Mouse (Mus musculus) Patski (cell line): ENCODE measurements around the gene Mllt10. TPM values are rescaled to one million over a fixed set of nuclear protein-coding genes. Genes with fewer than 3 reads are reported as not detected.

Experiments used
- ATAC-seq: fragments of 100-300 bp; one replicate; pipeline ENCODE4 v1.8.0; 2021
- CTCF ChIA-PET: fragments of 350-600 bp; sonication (Branson Sonifier 250); formaldehyde crosslinking; loops from one replicate; lab custom pipeline; 2022; ENCODE audit warnings: inconsistent platforms; lab: Charles Lee
- POLR2A ChIA-PET: fragments of 350-600 bp; sonication (Branson Sonifier 250); formaldehyde crosslinking; loops from one replicate; lab custom pipeline; 2022; ENCODE audit warnings: antibody characterized with exemption, inconsistent platforms; lab: Charles Lee
- DNase-seq: peaks from one replicate; pipeline ENCODE4 v3.0.0-alpha.2; 2011; ENCODE audit warnings: low read depth, low spot score
- H3K27me3 ChIP-seq: fragments of 371-371 bp; one replicate; pipeline ENCODE4 v1.5.1; 2021
- CTCF ChIP-seq: fragments of 100-300 bp; IDR thresholded peaks from one replicate; pipeline ENCODE4 v1.5.1; 2021
- in situ Hi-C: fragments of 300-500 bp; cut with MboI; formaldehyde crosslinking; loops from 3 replicates; pipeline ENCODE4 v1.11.1; 2018; ENCODE audit warnings: low pct_unique_long_range_greater_than_20kb, mixed read lengths
- polyA plus RNA-seq: library from polyadenylated mRNA; unstranded; gene quantifications from one replicate; pipeline ENCODE4 v1.2.3, GENCODE M21; 2021

The Mllt10 gene
- polyA plus RNA-seq, 1 experiment from 2014 or later, result 28.5 TPM

- ChIA-PET CTCF (interaction anchor here (0.6 to 2.9 kb wide), 4 partner anchors 10 to 74 kb away, joined by 3 to 13 read pairs (median 10); partner anchors contain the start of gene A930004D18Rik), POLR2A (interaction anchor here (0.6 to 3.2 kb wide), 5 partner anchors 8 to 628 kb away, joined by 3 to 24 read pairs (median 4); no protein-coding TSS in a partner anchor)
- TF ChIP-seq CTCF, result no peak
- in situ Hi-C loops, result loop anchor here (10.0 kb wide), 2 partner anchors 624 to 714 kb away; partner anchors contain the start of genes Bmi1 and Commd3
- H3K27me3 ChIP-seq, result no peaks in the 10 kb centered on the region
- no peak for DNase-seq
- no peak for ATAC-seq
Observed at GRCm38 (mm10) chr2:18050541-18050985, 4.5 kb upstream of the Mllt10 start.

DNA sequence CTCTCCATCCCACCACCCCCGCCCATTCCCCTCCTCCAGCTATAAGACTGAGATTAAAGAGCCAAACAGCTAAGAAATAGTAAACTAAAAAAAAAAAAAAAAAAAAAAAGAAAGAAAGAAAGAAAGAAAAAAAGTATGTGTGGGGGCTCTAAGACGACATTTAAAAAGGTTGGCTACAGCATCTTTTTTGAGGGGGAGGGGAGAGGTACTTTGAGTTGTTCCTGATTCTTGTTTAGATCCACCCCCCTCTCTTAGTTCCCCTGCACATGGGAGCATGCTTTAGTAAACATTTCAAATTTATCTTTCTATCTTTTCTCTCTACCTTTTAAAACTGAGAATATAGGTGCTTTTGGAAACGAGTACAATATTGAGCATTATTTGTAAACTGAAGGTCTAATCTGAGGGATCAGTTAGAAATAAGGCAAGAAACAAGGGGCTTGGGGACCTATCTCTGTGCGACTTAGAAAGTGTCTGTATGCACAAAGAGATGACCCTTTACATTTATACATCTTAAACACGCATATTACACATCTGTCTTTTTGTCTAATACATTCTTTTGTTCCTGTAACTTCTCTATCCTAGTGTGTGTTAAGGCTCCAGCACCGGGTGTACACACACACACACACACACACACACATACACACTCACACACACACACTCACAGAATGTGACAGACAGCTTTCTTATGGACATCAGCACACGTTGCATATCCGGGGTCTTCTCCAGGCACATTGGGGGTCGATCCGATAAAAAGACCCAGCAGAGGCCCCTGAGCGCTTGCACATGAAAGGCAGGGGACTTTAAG lies 3.8 kb upstream of the Mllt10 start:
- H3K27me3 ChIP-seq, result no peaks in the 10 kb centered on the region
- POLR2A ChIA-PET, result interaction anchor here (0.6 to 3.2 kb wide), 8 partner anchors 9 to 628 kb away, joined by 3 to 24 read pairs (median 4); no protein-coding TSS in a partner anchor
- DNase-seq (no peak), ATAC-seq (no peak)
- no peak for TF ChIP-seq CTCF
- CTCF ChIA-PET, result interaction anchor here (0.6 to 2.9 kb wide), 4 partner anchors 9 to 74 kb away, joined by 3 to 13 read pairs (median 10); partner anchors contain the start of gene A930004D18Rik
- in situ Hi-C loops, result loop anchor here (10.0 kb wide), 2 partner anchors 624 to 714 kb away; partner anchors contain the start of genes Bmi1 and Commd3

GRCm38 (mm10) chr2:18051831-18052170 lies 3.2 kb upstream of the Mllt10 start:
- CTCF ChIA-PET, result interaction anchor here (2.1 kb wide), 1 partner anchor 11 kb away, joined by 9 read pairs; no protein-coding TSS in a partner anchor
- no peaks in the 10 kb centered on the region for H3K27me3 ChIP-seq
- no peak for TF ChIP-seq CTCF
- in situ Hi-C loops, result loop anchor here (10.0 kb wide), 2 partner anchors 623 to 713 kb away; partner anchors contain the start of genes Bmi1 and Commd3
- ATAC-seq, result no peak
- POLR2A ChIA-PET, result interaction anchor here (1.0 to 2.0 kb wide), 4 partner anchors 9 to 627 kb away, joined by 3 to 9 read pairs (median 6); no protein-coding TSS in a partner anchor
- no peak for DNase-seq

DNA sequence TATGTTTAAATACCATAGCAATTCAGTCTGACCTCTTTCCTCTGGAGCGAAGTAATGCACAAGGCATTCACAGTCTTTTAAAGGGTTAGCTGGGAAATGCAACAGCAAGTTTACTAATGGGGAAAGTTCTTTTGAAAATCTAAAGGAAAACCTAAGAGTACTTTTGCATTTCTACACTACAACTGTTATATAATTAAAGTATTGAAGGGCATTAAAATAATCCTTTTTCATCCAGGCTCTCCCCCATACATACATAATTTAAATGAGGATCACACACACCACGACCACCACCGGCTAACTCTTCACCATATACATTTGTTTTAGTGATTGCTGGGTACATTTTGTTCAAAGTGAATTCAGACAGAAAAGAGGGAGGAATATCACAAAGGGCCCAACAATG lies 2.5 kb upstream of the Mllt10 start:
- H3K27me3 ChIP-seq, result no peaks in the 10 kb centered on the region
- no peak for DNase-seq
- ChIA-PET POLR2A (interaction anchor here (1.1 to 2.0 kb wide), 2 partner anchors 8 to 10 kb away, joined by 3 to 9 read pairs; no protein-coding TSS in a partner anchor), CTCF (interaction anchor here (1.1 kb wide), 1 partner anchor 9 kb away, joined by 7 read pairs; no protein-coding TSS in a partner anchor)
- ATAC-seq, result no peak
- TF ChIP-seq CTCF, result no peak
- in situ Hi-C loops, result loop anchor here (10.0 kb wide), 2 partner anchors 622 to 712 kb away; partner anchors contain the start of genes Bmi1 and Commd3

GRCm38 (mm10) chr2:18053243-18053950 lies 1.6 kb upstream of the Mllt10 start:
- ChIA-PET CTCF (interaction anchor here (1.1 kb wide), 2 partner anchors 10 to 619 kb away, joined by 3 to 7 read pairs; partner anchors contain the start of gene Commd3), POLR2A (interaction anchor here (0.5 to 2.0 kb wide), 2 partner anchors 10 to 1501 kb away, joined by 5 to 9 read pairs; no protein-coding TSS in a partner anchor)
- in situ Hi-C loops, result loop anchor here (10.0 kb wide), 2 partner anchors 621 to 711 kb away; partner anchors contain the start of genes Bmi1 and Commd3
- ATAC-seq (no peak), DNase-seq (no peak)
- H3K27me3 ChIP-seq, result no peaks in the 10 kb centered on the region
- no peak for TF ChIP-seq CTCF

GRCm38 (mm10) chr2:18053951-18054530 lies 996 bp upstream of the Mllt10 start:
- TF ChIP-seq CTCF, result no peak
- in situ Hi-C loops, result loop anchor here (10.0 kb wide), 2 partner anchors 621 to 711 kb away; partner anchors contain the start of genes Bmi1 and Commd3
- ATAC-seq (no peak), DNase-seq (no peak)
- ChIA-PET CTCF (interaction anchor here (1.1 kb wide), 1 partner anchor 618 kb away, joined by 3 read pairs; the partner anchor contains the start of gene Commd3), POLR2A (interaction anchor here (0.5 kb wide), 1 partner anchor 1500 kb away, joined by 5 read pairs; no protein-coding TSS in a partner anchor)
- H3K27me3 ChIP-seq, result no peaks in the 10 kb centered on the region

DNA sequence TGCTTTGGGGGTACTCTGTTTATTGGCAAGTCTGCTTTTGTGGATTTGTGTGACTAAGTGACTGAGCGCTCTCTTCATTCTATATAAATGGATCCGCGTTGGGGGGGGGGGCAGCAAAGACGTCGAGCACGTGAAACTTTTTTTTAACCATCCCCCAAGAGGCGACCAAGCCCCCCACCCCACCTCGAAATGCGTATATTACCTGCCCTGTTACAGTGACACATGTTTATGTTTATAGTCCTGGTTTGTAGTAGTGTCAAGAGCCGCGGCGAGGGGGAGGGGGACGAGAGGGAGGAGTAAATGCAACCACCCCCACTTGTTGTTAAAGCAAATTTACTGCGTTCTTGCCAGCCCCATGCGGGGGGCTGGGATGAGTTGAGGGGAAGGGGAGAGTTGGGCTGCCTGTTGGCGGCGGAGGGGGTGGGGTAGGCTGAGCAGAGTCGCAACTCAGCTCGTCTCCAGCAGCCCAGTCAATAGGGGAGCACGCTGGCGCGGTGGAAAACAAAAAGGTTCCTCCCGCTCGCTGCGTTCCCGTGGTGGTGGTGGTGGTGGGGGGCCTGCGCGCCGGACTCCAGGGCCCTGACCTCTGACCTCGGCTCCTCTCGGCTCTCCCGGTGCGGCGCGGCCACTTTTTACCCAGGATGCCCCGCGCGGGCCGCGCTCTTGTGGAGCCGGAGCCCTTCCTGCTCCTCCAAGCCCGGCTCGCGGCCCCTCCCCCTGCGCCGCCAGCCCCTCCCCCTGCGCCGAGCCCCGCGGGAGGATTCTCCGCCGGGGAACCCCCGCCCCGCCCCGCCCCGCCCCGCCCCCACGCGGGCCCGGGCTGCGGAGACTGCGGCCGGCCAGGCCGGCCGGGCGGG lies 1.1 kb downstream of the Mllt10 start:
- in situ Hi-C loops, result loop anchor here (10.0 kb wide), 2 partner anchors 619 to 709 kb away; partner anchors contain the start of genes Bmi1 and Commd3
- POLR2A ChIA-PET, result interaction anchor here (1.9 to 4.4 kb wide), 3 partner anchors 10 to 710 kb away, joined by 6 to 41 read pairs (median 18); no protein-coding TSS in a partner anchor
- CTCF ChIA-PET, result no interaction called here
- H3K27me3 ChIP-seq, result no peaks in the 10 kb centered on the region
- DNase-seq (no peak), ATAC-seq (peak; percentile 74)
- no peak for TF ChIP-seq CTCF

- CTCF ChIA-PET, result interaction anchor here (1.1 kb wide), 1 partner anchor 28 kb away, joined by 3 read pairs; no protein-coding TSS in a partner anchor
- DNase-seq (no peak), ATAC-seq (peak; percentile 97)
- POLR2A ChIA-PET, result interaction anchor here (1.1 to 4.4 kb wide), 5 partner anchors 8 to 709 kb away, joined by 3 to 41 read pairs (median 10); partner anchors contain the start of gene Skida1
- in situ Hi-C loops, result loop anchor here (10.0 kb wide), 2 partner anchors 618 to 708 kb away; partner anchors contain the start of genes Bmi1 and Commd3
- TF ChIP-seq CTCF, result no peak
- no peaks in the 10 kb centered on the region for H3K27me3 ChIP-seq
Observed at GRCm38 (mm10) chr2:18056786-18057255, 1.8 kb downstream of the Mllt10 start.
